Mouse (Mus musculus): ENCODE data around the gene Sval2.

Gene Sval2

GRCm38 (mm10) chr6:41852689-41853088, at the start of gene Sval2:
TSS of gene Sval2 (plus strand) at chr6:41852989.
- no peak for DNase-seq (ENCODE audit: low read depth, low spot score)

DNA sequence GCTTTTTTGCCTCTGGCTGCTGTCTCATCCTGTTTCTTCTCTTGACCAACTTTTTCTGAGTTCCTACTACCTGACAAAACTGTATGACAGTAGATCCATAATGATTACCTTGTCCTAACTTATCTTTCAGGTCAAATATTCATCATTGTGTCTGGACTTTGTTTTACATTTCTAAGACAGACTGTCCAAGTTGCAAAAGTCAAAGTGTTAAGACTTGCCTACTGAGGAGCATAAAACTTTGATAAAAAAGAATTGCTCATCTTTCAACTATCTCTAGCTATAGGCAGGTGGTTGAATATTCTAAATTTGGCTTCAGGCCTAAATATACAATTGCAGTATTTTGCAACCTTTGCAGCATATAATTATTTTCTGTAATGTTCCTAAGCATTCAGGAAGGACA, 28.7 kb upstream of the Sval2 start:
- no peak for DNase-seq (ENCODE audit: low read depth, low spot score)

DNA sequence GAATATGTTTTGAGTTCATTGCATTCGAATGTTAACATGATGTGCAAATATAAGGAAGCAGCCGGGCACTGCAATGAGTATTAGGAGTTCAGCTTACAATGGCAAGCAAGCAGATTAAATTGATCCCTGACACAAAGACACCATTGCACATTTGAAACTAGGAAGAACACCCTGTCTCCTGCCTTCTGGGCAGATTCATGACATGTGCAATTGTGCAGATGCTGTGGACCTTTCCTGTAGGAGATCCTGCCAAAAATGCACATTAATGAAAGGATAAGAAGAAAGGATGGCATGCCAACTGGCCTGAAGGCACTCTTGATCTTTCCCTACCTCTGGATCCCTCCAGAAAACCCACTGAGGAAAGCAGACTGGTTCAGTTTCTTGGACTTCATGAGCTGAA, 23.3 kb upstream of the Sval2 start:
- DNase-seq (ENCODE audit: low read depth, low spot score) = no peak

DNA sequence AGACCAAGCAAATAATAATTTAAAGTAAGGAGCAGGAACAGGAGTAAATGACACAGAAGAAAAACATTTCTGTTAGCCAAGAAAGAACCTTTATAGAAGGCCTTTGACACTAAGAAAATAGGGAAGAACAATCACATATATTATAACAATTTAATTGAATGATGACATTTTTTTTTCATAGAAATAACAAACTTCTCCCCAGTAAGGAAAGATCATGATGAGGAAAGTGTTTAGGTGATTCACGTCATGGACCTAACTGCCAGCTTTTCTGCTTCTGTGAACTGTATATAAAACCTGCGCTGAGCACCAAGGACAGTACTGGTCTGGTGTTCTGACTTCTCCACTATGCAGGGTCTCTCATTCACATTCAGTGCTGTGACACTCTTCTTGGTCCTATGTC, 5.6 kb upstream of the Sval2 start, which contains the start of gene Pip:
Pip (plus strand) TSS at position 301 of the 400 bp plus-strand sequence.
- no peak for DNase-seq (ENCODE audit: low read depth, low spot score)

GRCm38 (mm10) chr6:41864038-41864437, 11.2 kb downstream of the Sval2 start:
- no peak for DNase-seq (ENCODE audit: low read depth, low spot score)

DNA sequence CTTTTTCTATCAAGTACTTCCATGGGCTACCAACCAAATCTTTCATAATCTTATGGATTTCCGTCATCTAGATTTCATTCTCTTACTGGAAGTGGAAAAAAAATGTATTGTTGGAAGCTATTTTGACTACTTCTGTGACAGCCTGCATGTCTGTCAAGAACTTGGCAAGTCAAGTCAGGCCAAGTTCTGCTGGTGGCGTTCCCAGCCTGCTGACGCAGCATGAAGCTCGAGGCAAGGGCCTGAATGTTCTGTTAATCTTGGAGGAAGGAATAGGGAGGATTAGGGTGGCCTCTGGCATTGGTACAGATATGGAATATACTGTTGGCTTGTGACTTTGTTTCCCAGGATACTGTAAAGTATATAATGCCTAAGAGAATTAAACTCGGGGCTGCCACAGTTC, 58.8 kb downstream of the Sval2 start:
- no peak for DNase-seq (ENCODE audit: low read depth, low spot score)
